Mouse (Mus musculus) lung, postnatal 10 days (tissue): ENCODE measurements at regions not wholly inside any gene's neighbourhood (a gene's known extent, or its start where the extent isn't known, plus 50 kb on each side); places are given as distances from the start of the nearest gene placed in this dataset.
A peak's percentile ranks its signal among the peaks of the same experiment; 100 is the strongest.

Experiments
- DNase-seq: peaks from one replicate; pipeline ENCODE4 v3.0.0; 2021

DNA sequence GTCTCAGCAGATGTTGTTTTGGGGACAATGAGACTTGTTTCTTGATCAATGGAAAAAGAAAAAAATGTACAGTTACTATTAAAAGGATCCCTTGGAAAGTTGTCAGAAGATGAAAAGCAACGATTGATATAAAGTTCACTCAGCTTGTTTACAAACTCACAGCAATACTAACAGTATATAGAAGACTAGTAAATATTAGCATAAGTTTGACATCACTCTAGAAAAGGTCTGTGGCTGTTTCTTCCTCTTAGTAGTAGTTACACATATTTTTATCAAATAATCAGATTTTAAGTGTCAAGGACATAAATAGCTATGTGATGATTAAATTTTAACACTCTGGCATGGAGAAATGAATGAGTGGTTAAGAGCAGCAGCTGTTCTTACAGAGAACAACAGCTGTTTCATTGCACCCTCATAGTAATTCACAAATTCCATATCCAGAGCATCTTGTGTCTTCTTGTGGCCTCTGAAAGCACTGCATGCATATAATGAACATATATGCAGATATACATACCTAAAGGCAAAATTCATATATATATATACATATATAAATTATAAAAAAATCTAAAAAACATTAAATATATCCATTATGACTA, 179.1 kb upstream of the Pcdh10 start:
- DNase-seq = no peak

DNA sequence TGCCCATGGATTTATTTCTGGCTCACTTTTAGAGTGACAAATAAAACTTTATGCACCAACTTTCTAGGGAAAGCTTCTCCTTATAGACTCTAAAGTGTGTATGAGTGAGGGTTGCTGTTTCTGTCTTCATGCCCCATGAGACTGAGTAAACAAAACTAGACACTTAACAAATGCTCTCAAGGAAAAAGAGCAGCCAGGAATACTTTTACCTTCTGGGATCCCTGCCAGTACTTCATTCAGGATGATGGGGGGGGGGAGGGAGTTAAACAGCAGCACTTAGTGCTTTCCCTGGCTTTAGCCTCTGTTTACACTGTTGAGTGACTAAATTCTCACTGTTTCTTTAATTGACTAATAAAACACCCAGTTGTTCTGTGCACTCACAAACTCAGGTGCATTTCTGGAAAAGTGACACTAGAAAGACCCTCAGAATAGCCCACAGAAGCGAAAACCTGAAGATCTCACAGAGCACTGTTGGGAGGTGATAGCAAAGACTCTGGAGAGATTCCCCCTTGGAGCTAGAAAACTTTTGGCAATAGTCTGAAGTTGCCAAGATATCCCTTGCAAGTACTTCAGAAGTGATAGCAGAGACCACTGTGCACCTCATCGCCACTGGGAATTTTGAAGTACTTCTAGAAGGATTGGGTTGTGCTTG, 173.7 kb upstream of the Pcdh10 start:
- DNase-seq = peak; percentile 9

DNA sequence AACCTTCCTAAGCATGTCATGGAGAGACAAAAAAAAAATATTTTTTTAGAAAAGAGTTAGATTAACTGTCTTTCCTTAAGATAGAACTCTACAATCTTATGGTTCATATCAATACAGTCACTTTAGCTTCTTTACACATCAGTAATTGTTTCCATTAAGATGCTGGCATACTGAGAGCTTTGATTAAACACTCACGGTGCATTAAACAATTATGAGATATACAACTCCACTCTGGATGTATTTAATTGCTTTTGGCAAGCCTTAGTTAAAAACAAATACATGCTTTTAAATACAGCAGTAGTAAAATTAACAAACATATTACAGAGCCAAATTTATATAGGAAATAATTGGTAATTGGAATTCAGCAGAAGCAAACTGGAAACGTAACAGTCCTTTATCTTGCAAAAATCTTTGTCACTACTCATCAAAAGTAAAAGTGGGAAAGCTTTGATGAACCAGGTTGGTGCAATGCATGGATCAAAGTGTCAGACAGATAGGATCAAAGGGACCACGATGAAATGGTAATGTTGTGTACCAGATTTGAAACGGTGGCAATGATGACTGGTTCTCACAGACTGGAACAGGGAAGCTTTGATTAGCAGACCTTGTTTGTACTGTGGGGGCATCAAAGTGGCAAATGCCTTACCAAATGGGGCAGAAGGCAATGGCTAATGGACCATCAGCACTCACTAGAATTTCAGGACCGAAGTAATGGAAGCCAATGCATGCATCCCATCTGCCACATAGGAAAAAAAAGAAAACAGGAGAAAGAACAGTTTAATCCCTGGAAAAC, 146.4 kb upstream of the Pcdh10 start:
- DNase-seq = no peak

DNA sequence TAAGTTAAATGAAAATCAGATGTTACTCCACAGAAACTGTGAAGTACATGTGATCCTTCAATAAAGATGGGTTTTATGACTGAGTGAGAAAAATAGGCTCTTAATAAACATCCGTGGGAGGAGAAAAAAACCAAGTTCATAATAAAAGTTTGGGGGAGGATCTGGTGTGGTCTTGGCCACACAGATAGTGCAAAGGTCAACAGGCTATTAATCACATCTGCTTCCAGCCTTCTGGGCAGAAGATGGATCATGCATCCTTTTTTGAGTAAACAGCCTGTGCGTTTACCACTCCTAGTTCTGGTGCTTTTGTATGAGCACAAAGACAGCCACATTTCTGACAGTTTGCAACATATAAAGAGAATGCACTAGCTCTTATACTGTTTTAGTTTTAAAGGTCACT, 139.7 kb upstream of the Pcdh10 start:
- DNase-seq = no peak

DNA sequence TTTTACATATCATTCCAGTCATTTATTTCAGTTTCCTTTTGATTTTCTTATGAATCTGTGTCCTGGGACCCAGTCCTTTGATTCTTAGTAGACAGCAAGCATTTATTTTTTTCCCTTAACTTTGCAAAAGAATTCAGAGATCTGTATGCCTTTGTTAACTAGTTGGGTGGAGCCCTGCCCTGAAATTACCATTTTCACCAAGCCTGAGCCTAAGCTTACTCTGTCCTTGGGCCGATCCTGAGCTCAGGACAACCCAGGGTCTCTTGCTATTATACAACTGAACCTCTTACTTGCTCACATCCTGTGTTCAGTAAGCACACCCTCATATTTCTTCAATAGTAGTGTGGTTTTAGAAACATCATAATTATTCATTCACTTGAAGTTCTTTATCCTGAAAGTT, 132.7 kb upstream of the Pcdh10 start:
- DNase-seq = no peak

DNA sequence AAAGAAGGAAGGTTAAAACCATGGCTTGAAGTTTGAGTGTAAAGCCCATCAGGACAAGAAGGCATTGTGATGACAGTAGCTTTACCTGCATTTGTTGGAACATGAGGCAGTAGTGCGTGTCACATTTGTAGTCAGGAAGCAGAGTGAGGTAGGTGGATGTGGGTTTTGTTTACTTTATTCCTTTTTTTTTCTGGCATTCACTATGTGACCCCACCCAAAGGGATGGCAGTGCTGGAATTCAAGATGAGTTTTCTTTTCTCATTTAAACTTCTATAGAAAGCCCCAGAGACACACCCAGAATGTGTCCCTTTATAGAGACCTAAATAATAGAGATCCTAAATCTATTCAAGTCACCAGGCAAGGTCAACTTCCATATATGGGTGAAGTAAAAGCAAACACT, 131.6 kb upstream of the Pcdh10 start:
- no peak for DNase-seq

DNA sequence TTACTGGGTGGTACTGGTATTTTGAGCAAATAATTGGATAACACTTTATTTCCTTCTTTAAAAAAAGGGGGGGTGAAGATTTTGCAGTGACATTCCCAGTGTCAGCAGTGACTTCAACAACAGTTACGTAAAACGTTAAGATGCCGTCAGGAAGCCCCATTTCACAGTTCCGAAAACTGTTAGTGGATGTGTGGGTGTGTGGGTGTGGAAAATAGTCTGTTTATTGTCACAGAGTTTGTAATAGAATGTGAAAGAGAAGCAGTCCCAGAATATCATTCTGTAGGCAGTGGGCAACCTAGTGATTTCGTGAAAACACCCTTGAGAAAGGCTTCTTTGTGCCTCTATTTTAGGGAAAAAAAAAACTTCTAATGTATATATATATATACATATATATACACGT, 101.4 kb upstream of the Pcdh10 start:
- DNase-seq = no peak

DNA sequence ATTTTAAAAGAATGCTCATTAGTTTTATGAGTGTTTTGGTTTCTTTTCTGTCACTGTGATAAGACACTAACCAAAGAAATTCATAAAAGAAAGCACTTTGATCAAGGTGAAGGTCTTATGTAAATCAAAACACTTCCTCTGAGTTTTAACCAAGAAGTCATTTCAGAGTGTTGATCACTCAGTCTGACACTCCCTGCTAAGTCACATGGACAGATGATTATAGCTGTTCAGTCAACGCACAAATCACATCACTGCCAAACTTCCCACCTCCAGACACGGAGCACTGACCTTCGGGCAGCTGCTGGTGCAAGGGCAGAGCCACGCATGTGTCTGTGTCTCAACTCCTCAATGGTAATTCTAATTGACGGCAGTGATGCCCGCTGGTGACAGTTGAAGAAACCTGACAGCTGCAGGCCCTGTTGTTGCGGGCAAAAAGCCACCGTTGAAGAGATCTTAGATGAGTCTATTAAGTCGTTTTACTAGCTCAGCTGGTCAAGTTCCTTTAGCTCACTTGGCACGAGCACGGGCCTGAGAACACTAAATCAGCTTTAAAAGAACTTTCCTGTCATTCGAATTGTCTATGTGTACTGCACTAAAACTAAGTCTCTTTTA, 80.8 kb upstream of the Pcdh10 start:
- no peak for DNase-seq

DNA sequence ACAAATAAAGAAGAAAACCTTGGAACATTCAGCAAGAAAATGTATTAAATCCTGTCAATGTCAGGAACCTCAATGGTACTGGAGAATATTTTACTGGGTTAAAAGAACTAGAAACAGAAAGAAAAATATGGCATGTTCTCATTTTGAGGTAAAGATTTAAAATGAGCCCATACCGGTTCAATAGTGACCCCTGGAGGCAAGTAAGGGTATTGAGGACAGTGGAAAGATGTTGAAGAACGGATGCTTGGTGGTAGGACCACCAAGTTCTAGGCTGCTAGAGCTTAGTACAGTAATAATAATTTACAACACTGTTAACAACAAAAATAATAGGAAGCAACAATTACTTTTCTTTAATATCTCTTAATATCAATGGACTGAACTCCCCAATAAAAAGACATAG, 58.9 kb upstream of the Pcdh10 start:
- no peak for DNase-seq
